Mouse (Mus musculus): ENCODE measurements around the gene Atp1b1.

DNA sequence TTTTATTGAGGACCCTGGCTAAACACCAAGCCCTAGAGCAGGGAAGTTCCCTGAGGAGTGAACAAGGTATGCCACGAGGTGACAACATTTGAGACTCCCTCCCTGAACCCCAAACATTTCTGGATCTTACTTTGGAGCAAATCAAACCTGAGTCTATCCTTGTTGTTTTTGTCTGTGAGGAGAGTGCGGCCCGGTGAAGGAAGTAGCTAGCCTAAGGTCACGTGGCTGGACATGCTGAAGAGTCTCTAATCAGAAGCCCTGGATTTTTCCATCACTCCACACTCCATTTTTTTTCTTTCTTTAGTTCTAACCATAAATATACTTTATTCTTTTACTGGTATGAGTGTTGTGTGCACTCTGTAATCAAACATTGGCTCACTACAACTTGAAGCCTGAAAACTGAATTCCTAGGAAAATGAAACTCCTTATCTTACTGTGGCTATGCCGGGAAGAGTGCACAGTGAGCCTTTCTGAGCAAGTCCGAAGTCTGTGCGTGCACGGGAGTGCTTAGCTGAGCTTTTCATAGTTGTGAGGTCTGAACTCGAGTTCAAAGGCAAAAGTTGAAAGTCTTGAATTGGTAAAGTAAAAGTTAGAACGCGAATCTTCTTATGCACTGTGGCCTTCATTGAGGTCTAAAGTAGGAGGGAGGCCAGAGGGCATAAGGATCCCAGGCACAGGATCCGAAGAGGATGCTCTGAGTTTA is 41.3 kb downstream of the Atp1b1 start:
- TF ChIP-seq TAL1 (IDR thresholded peaks at IDR 0.05; ENCODE audit: low read length) (no peak), GATA1 (IDR thresholded peaks at IDR 0.05; ENCODE audit: low read length) (no peak)
